Mouse (Mus musculus): ENCODE measurements around the gene Ccnb1. TPM values are rescaled to one million over a fixed set of nuclear protein-coding genes. Genes with fewer than 3 reads are reported as not detected.
"Not testable (repeated sequence)": the region's sequence is repeated elsewhere in the genome, so short reads cannot be mapped to it uniquely, and the experiment has no call there.

Gene Ccnb1
- total and polyA plus RNA-seq, 3 experiments: 7.1 to 312 (median 275) TPM

- no peaks in the 10 kb centered on the region for H3K9me3 ChIP-seq (replicated peaks)
- DNase-seq (ENCODE audit: low spot score) (peak; percentile 57), ATAC-seq (ENCODE audit: extremely low read depth, insufficient number of reproducible peaks, low FRiP score, poor library complexity, severe bottlenecking) (peak; percentile 41; the same call in 1 of the 2 replicates)
- peak overlapping the region; percentile 92 for H3K4me3 ChIP-seq (ENCODE audit: low read depth, low read length)
- TF ChIP-seq GATA2 (IDR thresholded peaks at IDR 0.05; ENCODE audit: borderline replicate concordance, low read depth, low read length) (no peak), TAL1 (conservative IDR thresholded peaks at IDR 0.05; ENCODE audit: low read depth, low read length) (peak; percentile 65)
- no peaks in the 10 kb centered on the region for H3K27me3 ChIP-seq (ENCODE audit: insufficient read depth, low read length)
- H3K36me3 ChIP-seq (replicated peaks): peaks cover 34% of the 10 kb centered on the region
- peaks cover 58% of the 10 kb centered on the region for H3K4me1 ChIP-seq (ENCODE audit: insufficient read depth, low read depth, low read length)
Measured at GRCm38 (mm10) chr13:100743346-100744035, 42.9 kb downstream of the Ccnb1 start.

- TF ChIP-seq CTCF (IDR thresholded peaks at IDR 0.05; ENCODE audit: low read depth, low read length) (no peak), GATA2 (IDR thresholded peaks at IDR 0.05; ENCODE audit: borderline replicate concordance, low read depth, low read length) (no peak), GATA1 (IDR thresholded peaks at IDR 0.05; ENCODE audit: borderline replicate concordance, low read length) (no peak), POLR2AphosphoS5 (IDR thresholded peaks at IDR 0.05; ENCODE audit: insufficient replicate concordance, low read depth, low read length) (no peak), TAL1 (conservative IDR thresholded peaks at IDR 0.05; ENCODE audit: low read depth, low read length) (no peak)
- H3K4me1 ChIP-seq (ENCODE audit: insufficient read depth, low read depth, low read length): peaks cover 53% of the 10 kb centered on the region
- no peaks in the 10 kb centered on the region for H3K9me3 ChIP-seq (replicated peaks)
- H3K36me3 ChIP-seq (replicated peaks): peaks cover 41% of the 10 kb centered on the region
- peak overlapping the region; percentile 92 for H3K4me3 ChIP-seq (ENCODE audit: low read depth, low read length)
- DNase-seq (ENCODE audit: low spot score) (no peak), ATAC-seq (ENCODE audit: extremely low read depth, insufficient number of reproducible peaks, low FRiP score, poor library complexity, severe bottlenecking) (no peak)
- H3K27me3 ChIP-seq (ENCODE audit: insufficient read depth, low read length): no peaks in the 10 kb centered on the region
Measured at GRCm38 (mm10) chr13:100742831-100743230, 43.5 kb downstream of the Ccnb1 start.

GRCm38 (mm10) chr13:100732756-100733155 is 53.6 kb downstream of the Ccnb1 start:
- Histone ChIP-seq H3K4me3 (ENCODE audit: low read depth, low read length) (no peak overlapping the region), H3K27me3 (ENCODE audit: insufficient read depth, low read length) (no peaks in the 10 kb centered on the region), H3K9me3 (replicated peaks) (no peaks in the 10 kb centered on the region), H3K36me3 (replicated peaks) (peaks cover 49% of the 10 kb centered on the region), H3K4me1 (ENCODE audit: insufficient read depth, low read depth, low read length) (peaks cover 20% of the 10 kb centered on the region)
- TF ChIP-seq GATA1 (IDR thresholded peaks at IDR 0.05; ENCODE audit: borderline replicate concordance, low read length) (no peak), CTCF (IDR thresholded peaks at IDR 0.05; ENCODE audit: low read depth, low read length) (no peak), POLR2AphosphoS5 (IDR thresholded peaks at IDR 0.05; ENCODE audit: insufficient replicate concordance, low read depth, low read length) (no peak), GATA2 (IDR thresholded peaks at IDR 0.05; ENCODE audit: borderline replicate concordance, low read depth, low read length) (no peak), TAL1 (conservative IDR thresholded peaks at IDR 0.05; ENCODE audit: low read depth, low read length) (no peak)
- DNase-seq (ENCODE audit: low spot score) (no peak), ATAC-seq (ENCODE audit: extremely low read depth, insufficient number of reproducible peaks, low FRiP score, poor library complexity, severe bottlenecking) (no peak)

- not testable (repeated sequence) for H3K9me3 ChIP-seq (replicated peaks); H3K4me3 ChIP-seq (ENCODE audit: low read depth, low read length); ATAC-seq (ENCODE audit: extremely low read depth, insufficient number of reproducible peaks, low FRiP score, poor library complexity, severe bottlenecking); DNase-seq (ENCODE audit: low spot score); H3K27me3 ChIP-seq (ENCODE audit: insufficient read depth, low read length)
- H3K36me3 ChIP-seq (replicated peaks): peaks cover 51% of the 10 kb centered on the region
- peaks cover 26% of the 10 kb centered on the region for H3K4me1 ChIP-seq (ENCODE audit: insufficient read depth, low read depth, low read length)
Measured at GRCm38 (mm10) chr13:100731462-100732046, 54.8 kb downstream of the Ccnb1 start.

- peak; percentile 98 for ATAC-seq (ENCODE audit: extremely low read depth, insufficient number of reproducible peaks, low FRiP score, poor library complexity, severe bottlenecking)
- TF ChIP-seq GATA1 (IDR thresholded peaks at IDR 0.05; ENCODE audit: borderline replicate concordance, low read length) (no peak), GATA2 (IDR thresholded peaks at IDR 0.05; ENCODE audit: borderline replicate concordance, low read depth, low read length) (no peak), CTCF (IDR thresholded peaks at IDR 0.05; ENCODE audit: low read depth, low read length) (no peak), POLR2AphosphoS5 (IDR thresholded peaks at IDR 0.05; ENCODE audit: insufficient replicate concordance, low read depth, low read length) (no peak), TAL1 (conservative IDR thresholded peaks at IDR 0.05; ENCODE audit: low read depth, low read length) (no peak)
- H3K4me1 ChIP-seq (ENCODE audit: insufficient read depth, low read depth, low read length): peaks cover 29% of the 10 kb centered on the region
- DNase-seq (ENCODE audit: low spot score): peak; percentile 65
- H3K9me3 ChIP-seq (replicated peaks): no peaks in the 10 kb centered on the region
- H3K36me3 ChIP-seq (replicated peaks): peaks cover 48% of the 10 kb centered on the region
- H3K4me3 ChIP-seq (ENCODE audit: low read depth, low read length): peak within 1 kb of the TSS; percentile 95
- H3K27me3 ChIP-seq (ENCODE audit: insufficient read depth, low read length): no peaks in the 10 kb centered on the region
Measured at GRCm38 (mm10) chr13:100730861-100731176, 55.6 kb downstream of the Ccnb1 start, which contains the start of gene Cdk7. Gene Cdk7 (minus strand): TSS chr13:100730939.

- Histone ChIP-seq H3K36me3 (replicated peaks) (peaks cover 46% of the 10 kb centered on the region), H3K4me1 (ENCODE audit: insufficient read depth, low read depth, low read length) (peaks cover 32% of the 10 kb centered on the region), H3K4me3 (ENCODE audit: low read depth, low read length) (peak overlapping the region; percentile 95), H3K9me3 (replicated peaks) (no peaks in the 10 kb centered on the region), H3K27me3 (ENCODE audit: insufficient read depth, low read length) (no peaks in the 10 kb centered on the region)
- TF ChIP-seq POLR2AphosphoS5 (IDR thresholded peaks at IDR 0.05; ENCODE audit: insufficient replicate concordance, low read depth, low read length) (no peak), GATA2 (IDR thresholded peaks at IDR 0.05; ENCODE audit: borderline replicate concordance, low read depth, low read length) (no peak), CTCF (IDR thresholded peaks at IDR 0.05; ENCODE audit: low read depth, low read length) (no peak), TAL1 (conservative IDR thresholded peaks at IDR 0.05; ENCODE audit: low read depth, low read length) (no peak), GATA1 (IDR thresholded peaks at IDR 0.05; ENCODE audit: borderline replicate concordance, low read length) (no peak)
- ATAC-seq (ENCODE audit: extremely low read depth, insufficient number of reproducible peaks, low FRiP score, poor library complexity, severe bottlenecking) (0 out of 2 replicates have a peak, but pooled peaks have one; percentile 22), DNase-seq (ENCODE audit: low spot score) (no peak)
Measured at GRCm38 (mm10) chr13:100730153-100730860, 56.1 kb downstream of the Ccnb1 start.

Other genes starting within 250 kb of the Ccnb1 start
- not detected in 2 replicates for gene Ocln, start 233.9 kb downstream of the Ccnb1 start, total RNA-seq (2014; fragmentation: Nextera tagmentation)
- gene Ocln, start 233.9 kb downstream of the Ccnb1 start, total RNA-seq (2017): 0.06 and 0.27 TPM in 2 replicates
- not detected in 2 replicates for gene Ocln, start 233.9 kb downstream of the Ccnb1 start, polyA plus RNA-seq (2012)
- 1.4 and 2.8 TPM in 2 replicates for gene Marveld2, start 169.6 kb downstream of the Ccnb1 start, total RNA-seq (2014; fragmentation: Nextera tagmentation)
- 1.9 and 2.7 TPM in 2 replicates for gene Marveld2, start 169.6 kb downstream of the Ccnb1 start, total RNA-seq (2017)
- 0.35 and 0.40 TPM in 2 replicates for gene Marveld2, start 169.6 kb downstream of the Ccnb1 start, polyA plus RNA-seq (2012)
- gene Ak6, start 135.6 kb downstream of the Ccnb1 start, total RNA-seq (2014; fragmentation: Nextera tagmentation): 259 and 280 TPM in 2 replicates
- gene Ak6, start 135.6 kb downstream of the Ccnb1 start, total RNA-seq (2017): 338 and 362 TPM in 2 replicates
- gene Ak6, start 135.6 kb downstream of the Ccnb1 start, polyA plus RNA-seq (2012): 43.4 and 44.0 TPM in 2 replicates
- gene Rad17, start 135.5 kb downstream of the Ccnb1 start, total RNA-seq (2014; fragmentation: Nextera tagmentation): 43.9 and 50.9 TPM in 2 replicates
- gene Rad17, start 135.5 kb downstream of the Ccnb1 start, total RNA-seq (2017): 42.7 and 48.6 TPM in 2 replicates
- gene Rad17, start 135.5 kb downstream of the Ccnb1 start, polyA plus RNA-seq (2012): 8.9 and 10.6 TPM in 2 replicates
- 161 and 259 TPM in 2 replicates for gene Taf9, start 135.0 kb downstream of the Ccnb1 start, total RNA-seq (2014; fragmentation: Nextera tagmentation)
- 22.3 and 24.1 TPM in 2 replicates for gene Taf9, start 135.0 kb downstream of the Ccnb1 start, total RNA-seq (2017)
- 28.3 and 32.9 TPM in 2 replicates for gene Taf9, start 135.0 kb downstream of the Ccnb1 start, polyA plus RNA-seq (2012)
- gene Ccdc125, start 116.9 kb downstream of the Ccnb1 start, total RNA-seq (2014; fragmentation: Nextera tagmentation): not detected in 2 replicates
- gene Ccdc125, start 116.9 kb downstream of the Ccnb1 start, total RNA-seq (2017): 0.06 TPM in 1 of 2 replicates, not detected in the other
- gene Ccdc125, start 116.9 kb downstream of the Ccnb1 start, polyA plus RNA-seq (2012): not detected in 2 replicates
- 65.8 and 66.2 TPM in 2 replicates for gene Cdk7, start 55.6 kb downstream of the Ccnb1 start, total RNA-seq (2014; fragmentation: Nextera tagmentation)
- 106 and 107 TPM in 2 replicates for gene Cdk7, start 55.6 kb downstream of the Ccnb1 start, total RNA-seq (2017)
- 11.3 and 28.8 TPM in 2 replicates for gene Cdk7, start 55.6 kb downstream of the Ccnb1 start, polyA plus RNA-seq (2012)
- gene Mrps36, start 41.9 kb downstream of the Ccnb1 start, total RNA-seq (2014; fragmentation: Nextera tagmentation): 95.1 and 106 TPM in 2 replicates
- gene Mrps36, start 41.9 kb downstream of the Ccnb1 start, total RNA-seq (2017): 210 and 276 TPM in 2 replicates
- 238 and 317 TPM in 2 replicates for gene Mrps36, start 41.9 kb downstream of the Ccnb1 start, polyA plus RNA-seq (2012)
- gene Cenph, start 10.7 kb downstream of the Ccnb1 start, total RNA-seq (2014; fragmentation: Nextera tagmentation): 72.2 and 79.8 TPM in 2 replicates
- gene Cenph, start 10.7 kb downstream of the Ccnb1 start, total RNA-seq (2017): 82.8 and 98.3 TPM in 2 replicates
- 45.1 and 53.4 TPM in 2 replicates for gene Cenph, start 10.7 kb downstream of the Ccnb1 start, polyA plus RNA-seq (2012)
- 72.5 and 82.3 TPM in 2 replicates for gene Slc30a5, start 46.9 kb upstream of the Ccnb1 start, total RNA-seq (2014; fragmentation: Nextera tagmentation)
- gene Slc30a5, start 46.9 kb upstream of the Ccnb1 start, total RNA-seq (2017): 86.3 and 91.1 TPM in 2 replicates
- gene Slc30a5, start 46.9 kb upstream of the Ccnb1 start, polyA plus RNA-seq (2012): 7.5 and 10.0 TPM in 2 replicates